ENCODE assay signal across 35 mouse cellular contexts in the genomic region with DNA sequence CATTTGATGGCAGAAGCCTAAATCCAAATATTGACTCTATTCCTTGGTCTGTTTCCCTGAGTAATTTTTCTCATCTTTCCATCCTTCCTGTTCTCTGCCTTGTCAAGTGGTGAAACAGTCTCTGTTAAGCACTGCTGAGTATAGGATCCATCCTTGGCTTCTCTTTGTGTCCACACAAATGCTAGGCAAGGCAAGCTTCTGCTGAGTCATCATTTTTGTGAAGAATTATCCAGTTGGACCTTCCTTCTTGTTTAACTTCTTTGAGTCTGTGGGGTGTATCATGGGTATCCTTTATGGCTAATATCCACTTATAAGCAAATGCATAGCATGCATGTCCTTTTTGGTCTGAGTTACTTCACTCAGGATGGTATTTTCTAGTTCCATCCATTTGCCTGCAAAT.
"Had no signal": no experiment of that assay in that cellular context is flagged by ENCODE, and none has a peak within 500 bp of the region (broad histone marks: within the 10 kb centered on the region; RNA-seq: fewer than 3 reads in every experiment).

No protein-coding gene starts in this region.

- H3K36me3 ChIP-seq: heart, embryonic 12.5 days; heart, embryonic 13.5 days; heart, embryonic 15.5 days; hindbrain, embryonic 10.5 days; hindbrain, embryonic 12.5 days; hindbrain, embryonic 13.5 days; hindbrain, embryonic 15.5 days; intestine, embryonic 15.5 days; kidney, embryonic 15.5 days had no signal

- H3K4me3 ChIP-seq: heart, embryonic 12.5 days; heart, embryonic 13.5 days; heart, embryonic 15.5 days; hindbrain, embryonic 10.5 days; hindbrain, embryonic 12.5 days; hindbrain, embryonic 13.5 days; hindbrain, embryonic 15.5 days; intestine, embryonic 15.5 days; kidney, embryonic 15.5 days; layer of hippocampus, adult 2 months; left cerebral cortex, adult 2 months had no signal

- ATAC-seq: hindbrain, embryonic 16.5 days; hindbrain, postnatal 0 days; inflammation-experienced regulatory T-cells, adult 6 months; intestine, embryonic 15.5 days; intestine, embryonic 16.5 days; intestine, postnatal 0 days had no signal

- H3K9me3 ChIP-seq: heart, embryonic 12.5 days; heart, embryonic 15.5 days; hindbrain, embryonic 10.5 days; hindbrain, embryonic 12.5 days; hindbrain, embryonic 13.5 days; hindbrain, embryonic 15.5 days; intestine, embryonic 15.5 days; kidney, embryonic 15.5 days had no signal

- H3K27ac ChIP-seq: heart, embryonic 13.5 days; heart, embryonic 15.5 days; hindbrain, embryonic 10.5 days; hindbrain, embryonic 12.5 days; hindbrain, embryonic 13.5 days; hindbrain, embryonic 14.5 days; hindbrain, embryonic 15.5 days; hindbrain, postnatal 0 days; intestine, embryonic 15.5 days; kidney, embryonic 15.5 days; kidney, postnatal 0 days; layer of hippocampus, adult 2 months; left cerebral cortex, adult 2 months had no signal

- DNase-seq: heart, postnatal 10 days; heart, postnatal 14 days; heart, postnatal 36 days; heart, postnatal 4 days; kidney, adult 11 months; kidney, adult 18-20 months; kidney, adult 2 months; kidney, adult 8-10 months; kidney, adult 9 months; kidney, postnatal 10 days; kidney, postnatal 14 days; kidney, postnatal 25 days; kidney, postnatal 36 days; kidney, postnatal 4 days; layer of hippocampus, adult 9-11 months; layer of hippocampus, postnatal 36 days had no signal

- H3K27me3 ChIP-seq: heart, embryonic 12.5 days; heart, embryonic 13.5 days; heart, embryonic 15.5 days; hindbrain, embryonic 12.5 days; hindbrain, embryonic 13.5 days; hindbrain, embryonic 15.5 days; intestine, embryonic 15.5 days; kidney, embryonic 15.5 days had no signal

- H3K4me1 ChIP-seq: heart, embryonic 12.5 days; heart, embryonic 13.5 days; heart, embryonic 15.5 days; hindbrain, embryonic 10.5 days; hindbrain, embryonic 12.5 days; hindbrain, embryonic 13.5 days; hindbrain, embryonic 15.5 days; intestine, embryonic 15.5 days; kidney, embryonic 15.5 days had no signal

- H3K9ac ChIP-seq: heart, embryonic 12.5 days; heart, embryonic 13.5 days; heart, embryonic 15.5 days; hindbrain, embryonic 12.5 days; hindbrain, embryonic 13.5 days; hindbrain, embryonic 14.5 days; hindbrain, embryonic 15.5 days; intestine, embryonic 15.5 days; kidney, embryonic 15.5 days had no signal

- H3K4me2 ChIP-seq: heart, embryonic 11.5 days; heart, embryonic 12.5 days; heart, embryonic 13.5 days; heart, embryonic 15.5 days; hindbrain, embryonic 12.5 days; hindbrain, embryonic 13.5 days; hindbrain, embryonic 14.5 days; hindbrain, embryonic 15.5 days; intestine, embryonic 15.5 days; kidney, embryonic 15.5 days had no signal
